Mouse (Mus musculus): ENCODE measurements around the gene Olfr679. TPM values are rescaled to one million over a fixed set of nuclear protein-coding genes. Genes with fewer than 3 reads are reported as not detected.
"Not testable (repeated sequence)": the region's sequence is repeated elsewhere in the genome, so short reads cannot be mapped to it uniquely, and the experiment has no call there.

The Olfr679 gene
- not detected for total RNA-seq (2021)
- long read RNA-seq, experiment 1, result 0 reads
- long read RNA-seq, experiment 2, result 0 reads

DNA sequence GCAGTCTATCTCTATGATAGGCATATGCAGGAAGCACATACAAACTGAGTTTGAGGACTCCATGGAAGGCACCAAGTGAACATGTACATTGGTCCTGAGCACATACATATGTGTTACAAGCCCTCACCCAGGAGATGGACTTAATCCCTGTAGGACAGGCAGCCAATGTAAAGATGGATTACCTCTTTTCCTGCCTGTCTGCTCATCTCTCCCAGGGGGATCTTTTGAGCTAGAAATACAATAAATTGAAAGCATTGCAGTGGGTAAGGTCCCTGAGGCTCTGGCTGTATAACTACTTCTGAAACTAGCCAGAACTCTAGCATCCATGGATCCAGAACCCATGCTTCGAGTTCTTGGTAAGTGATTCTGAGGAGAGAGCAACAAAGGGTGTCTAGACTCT is at the start of gene Olfr679:
Gene Olfr679, plus strand, starts transcription at position 301 of the 400 bp plus-strand sequence.
- Histone ChIP-seq H3K27ac (no peak within 1 kb of the TSS), H3K4me3 (no peak within 1 kb of the TSS)
- intact Hi-C loops (cut with DNase I), result no loop called here
- no peak for DNase-seq (ENCODE audit: extremely low spot score in 1 of 2, low spot score in 2 of 2)
- TF ChIP-seq CTCF (IDR thresholded peaks at IDR 0.05), result no peak

- Histone ChIP-seq H3K4me3 (no peak within 1 kb of the TSS), H3K27ac (no peak within 1 kb of the TSS)
- intact Hi-C loops (cut with DNase I), result no loop called here
- no peak for TF ChIP-seq CTCF (IDR thresholded peaks at IDR 0.05)
- no peak for DNase-seq (ENCODE audit: extremely low spot score in 1 of 2, low spot score in 2 of 2)
Observed at GRCm38 (mm10) chr7:105032398-105032797, 48.6 kb upstream of the Olfr679 start, which contains the start of gene Olfr676. Gene Olfr676, plus strand, starts transcription at chr7:105032698.

- intact Hi-C loops (cut with DNase I); H3K4me3 ChIP-seq; H3K27ac ChIP-seq; DNase-seq (ENCODE audit: extremely low spot score in 1 of 2, low spot score in 2 of 2): not testable (repeated sequence)
Observed at GRCm38 (mm10) chr7:105033836-105034235, 47.2 kb upstream of the Olfr679 start.

- intact Hi-C loops (cut with DNase I), result no loop called here
- peak; percentile 31 for TF ChIP-seq CTCF (IDR thresholded peaks at IDR 0.05)
- Histone ChIP-seq H3K27ac (no peak overlapping the region), H3K4me3 (no peak overlapping the region)
- no peak for DNase-seq (ENCODE audit: extremely low spot score in 1 of 2, low spot score in 2 of 2)
Observed at GRCm38 (mm10) chr7:105058951-105059350, 22.1 kb upstream of the Olfr679 start.

GRCm38 (mm10) chr7:105064175-105064574 is 16.8 kb upstream of the Olfr679 start, which contains the start of gene Olfr678:
Gene Olfr678, plus strand, starts transcription at chr7:105064475.
- intact Hi-C loops (cut with DNase I), result no loop called here
- TF ChIP-seq CTCF (IDR thresholded peaks at IDR 0.05), result no peak
- no peak within 1 kb of the TSS for H3K4me3 ChIP-seq

GRCm38 (mm10) chr7:105092717-105093116 is 11.7 kb downstream of the Olfr679 start, which contains the start of gene Olfr680-ps1:
Gene Olfr680-ps1, minus strand, starts transcription at chr7:105092817.
- intact Hi-C loops (cut with DNase I); H3K4me3 ChIP-seq; H3K27ac ChIP-seq; DNase-seq (ENCODE audit: extremely low spot score in 1 of 2, low spot score in 2 of 2): not testable (repeated sequence)

More at GRCm38 (mm10) chr7:105064175-105064574, 16.8 kb upstream of the Olfr679 start, which contains the start of gene Olfr678:
- no peak for DNase-seq (ENCODE audit: extremely low spot score in 1 of 2, low spot score in 2 of 2)
- H3K27ac ChIP-seq, result no peak within 1 kb of the TSS

GRCm38 (mm10) chr7:105116536-105116935 is 35.5 kb downstream of the Olfr679 start, which contains the start of gene Olfr681:
Gene Olfr681, plus strand, starts transcription at chr7:105116836.
- no peak within 1 kb of the TSS for H3K27ac ChIP-seq
- intact Hi-C loops (cut with DNase I), result no loop called here
- no peak for TF ChIP-seq CTCF (IDR thresholded peaks at IDR 0.05)
- H3K4me3 ChIP-seq, result no peak within 1 kb of the TSS
- DNase-seq (ENCODE audit: extremely low spot score in 1 of 2, low spot score in 2 of 2), result no peak

Other genes with a start within 250 kb of the Olfr679 start
- not detected for gene Usp17lb, start 238.6 kb upstream of the Olfr679 start, total RNA-seq (2021)
- gene Usp17la, start 224.2 kb upstream of the Olfr679 start, total RNA-seq (2021), result not detected
- gene Olfr665, start 203.2 kb upstream of the Olfr679 start, total RNA-seq (2021), result not detected
- not detected for gene Olfr666, start 185.3 kb upstream of the Olfr679 start, total RNA-seq (2021)
- not detected for gene Olfr667, start 159.7 kb upstream of the Olfr679 start, total RNA-seq (2021)
- gene Olfr668, start 153.1 kb upstream of the Olfr679 start, total RNA-seq (2021), result not detected
- gene Olfr669, start 147.0 kb upstream of the Olfr679 start, total RNA-seq (2021), result not detected
- not detected for gene Olfr670, start 118.6 kb upstream of the Olfr679 start, total RNA-seq (2021)
- not detected for gene Olfr671, start 102.1 kb upstream of the Olfr679 start, total RNA-seq (2021)
- gene Olfr672, start 79.2 kb upstream of the Olfr679 start, total RNA-seq (2021), result not detected
- gene Olfr675, start 52.7 kb upstream of the Olfr679 start, total RNA-seq (2021), result not detected
- gene Olfr676, start 48.5 kb upstream of the Olfr679 start, total RNA-seq (2021), result not detected
- not detected for gene Olfr677, start 29.8 kb upstream of the Olfr679 start, total RNA-seq (2021)
- gene Olfr678, start 16.7 kb upstream of the Olfr679 start, total RNA-seq (2021), result not detected
- gene Olfr680-ps1, start 11.6 kb downstream of the Olfr679 start, total RNA-seq (2021), result not detected
- gene Olfr681, start 35.6 kb downstream of the Olfr679 start, total RNA-seq (2021), result not detected
- gene Olfr683, start 65.8 kb downstream of the Olfr679 start, total RNA-seq (2021), result not detected
- gene Olfr684, start 82.4 kb downstream of the Olfr679 start, total RNA-seq (2021), result not detected
- not detected for gene Olfr685, start 104.8 kb downstream of the Olfr679 start, total RNA-seq (2021)
- gene Olfr686, start 126.3 kb downstream of the Olfr679 start, total RNA-seq (2021), result not detected
- not detected for gene Olfr688, start 206.9 kb downstream of the Olfr679 start, total RNA-seq (2021)
- not detected for gene Olfr689, start 230.0 kb downstream of the Olfr679 start, total RNA-seq (2021)